Mouse (Mus musculus) lung, postnatal 0 days (tissue): ENCODE measurements at regions not wholly inside any gene's neighbourhood (a gene's known extent, or its start where the extent isn't known, plus 50 kb on each side); places are given as distances from the start of the nearest gene placed in this dataset.
A peak's percentile ranks its signal among the peaks of the same experiment; 100 is the strongest.
"Not testable (repeated sequence)": the region's sequence is repeated elsewhere in the genome, so short reads cannot be mapped to it uniquely, and the experiment has no call there.

Source experiments
- ATAC-seq: fragments of 200-750 bp; cut with Nextera tagmentation; 2 replicates; pipeline ENCODE4 v1.8.0; 2017; ENCODE audit warnings: moderate library complexity
- DNase-seq: peaks from one replicate; pipeline ENCODE4 v3.0.0-alpha.2; 2016; ENCODE audit warnings: low spot score
- H3K27ac ChIP-seq: fragments of 300-500 bp; sonication (generic); 2 replicates; pipeline ENCODE4 v1.5.1; 2014; ENCODE audit warnings: antibody characterized with exemption, mild to moderate bottlenecking, low read length, mixed read lengths
- H3K27me3 ChIP-seq: fragments of 300-500 bp; sonication (generic); replicated peaks from 2 replicates; pipeline ENCODE4 v1.6.1; 2014; ENCODE audit warnings: low read length, mixed read lengths; ENCODE audit not compliant: insufficient read depth
- H3K36me3 ChIP-seq: fragments of 300-500 bp; sonication (generic); 2 replicates; pipeline ENCODE4 v1.6.1; 2014; ENCODE audit warnings: low read length, mixed read lengths; ENCODE audit not compliant: insufficient read depth
- H3K4me1 ChIP-seq: fragments of 300-500 bp; sonication (generic); 2 replicates; pipeline ENCODE4 v1.6.1; 2014; ENCODE audit warnings: antibody characterized with exemption, low read depth, low read length, mixed read lengths; ENCODE audit not compliant: insufficient read depth
- H3K4me2 ChIP-seq: fragments of 300-500 bp; sonication (generic); replicated peaks from 2 replicates; pipeline ENCODE4 v1.6.1; 2014; ENCODE audit warnings: low read depth, mild to moderate bottlenecking, low read length, moderate library complexity, mixed read lengths
- H3K4me3 ChIP-seq: fragments of 300-500 bp; sonication (generic); 2 replicates; pipeline ENCODE4 v1.5.1; 2014; ENCODE audit warnings: low read depth, low read length
- H3K9ac ChIP-seq: fragments of 300-500 bp; sonication (generic); replicated peaks from 2 replicates; pipeline ENCODE4 v1.6.1; 2014; ENCODE audit warnings: low read depth, mild to moderate bottlenecking
- H3K9me3 ChIP-seq: fragments of 300-500 bp; sonication (generic); 2 replicates; pipeline ENCODE4 v1.6.1; 2016; ENCODE audit warnings: low read length, mixed read lengths
- CTCF ChIP-seq: IDR thresholded peaks from 2 replicates; pipeline ENCODE4 v1.5.1; 2016; ENCODE audit warnings: antibody characterized with exemption, mild to moderate bottlenecking
- EP300 ChIP-seq: IDR thresholded peaks from 2 replicates; pipeline ENCODE4 v1.6.1; 2016; ENCODE audit warnings: antibody characterized with exemption, mild to moderate bottlenecking, control low read depth
- WGBS: fragments of 180-500 bp; shearing (Covaris S2); extraction: QIAGEN DNeasy Blood & Tissue Kit; methylation state at CpG from one replicate; pipeline ENCODE4 v1.1.7; 2014; 5-methylcytosine and 5-hydroxymethylcytosine counted together

- WGBS = 52% methylated on average over 7 of the region's 7 CpGs
- H3K9me3 ChIP-seq = no peaks in the 10 kb centered on the region
- H3K36me3 ChIP-seq = no peaks in the 10 kb centered on the region
- no peak overlapping the region for H3K4me3 ChIP-seq
- TF ChIP-seq EP300 = no peak
- TF ChIP-seq CTCF = no peak
- H3K27me3 ChIP-seq = no peaks in the 10 kb centered on the region
- no peak overlapping the region for H3K9ac ChIP-seq
- DNase-seq = no peak
- no peaks in the 10 kb centered on the region for H3K4me1 ChIP-seq
- H3K4me2 ChIP-seq = no peak overlapping the region
- no peak overlapping the region for H3K27ac ChIP-seq
- no peak for ATAC-seq
Measured at GRCm38 (mm10) chr1:177501288-177501687, 59.1 kb downstream of the Zbtb18 start.

GRCm38 (mm10) chr1:177503946-177504345, 61.8 kb downstream of the Zbtb18 start:
- no peaks in the 10 kb centered on the region for H3K36me3 ChIP-seq
- 54% methylated on average over 1 of the region's 1 CpGs for WGBS
- H3K27me3 ChIP-seq = no peaks in the 10 kb centered on the region
- ATAC-seq = no peak
- H3K4me3 ChIP-seq = no peak overlapping the region
- H3K27ac ChIP-seq = no peak overlapping the region
- H3K4me2 ChIP-seq = no peak overlapping the region
- DNase-seq = no peak
- no peaks in the 10 kb centered on the region for H3K9me3 ChIP-seq
- no peak for TF ChIP-seq CTCF
- no peak for TF ChIP-seq EP300
- H3K4me1 ChIP-seq = no peaks in the 10 kb centered on the region
- H3K9ac ChIP-seq = no peak overlapping the region

GRCm38 (mm10) chr1:177504743-177505142, 62.6 kb downstream of the Zbtb18 start:
- H3K4me1 ChIP-seq = no peaks in the 10 kb centered on the region
- 91% methylated on average over 2 of the region's 2 CpGs for WGBS
- H3K9ac ChIP-seq = no peak overlapping the region
- H3K27me3 ChIP-seq = no peaks in the 10 kb centered on the region
- no peak overlapping the region for H3K4me3 ChIP-seq
- H3K4me2 ChIP-seq = no peak overlapping the region
- ATAC-seq (no peak), DNase-seq (no peak)
- H3K27ac ChIP-seq = no peak overlapping the region
- no peaks in the 10 kb centered on the region for H3K9me3 ChIP-seq
- TF ChIP-seq EP300 (no peak), CTCF (no peak)
- H3K36me3 ChIP-seq = no peaks in the 10 kb centered on the region

- ATAC-seq (peak; percentile 77), DNase-seq (peak; percentile 28)
- H3K36me3 ChIP-seq, H3K4me1 ChIP-seq, H3K27ac ChIP-seq, H3K4me3 ChIP-seq, H3K9me3 ChIP-seq, H3K27me3 ChIP-seq, H3K4me2 ChIP-seq, H3K9ac ChIP-seq: not testable (repeated sequence)
- 62% methylated on average over 4 of the region's 4 CpGs for WGBS
Measured at GRCm38 (mm10) chr1:177507398-177507797, 65.2 kb downstream of the Zbtb18 start.

GRCm38 (mm10) chr1:177509786-177510185, 67.6 kb downstream of the Zbtb18 start:
- no peak for TF ChIP-seq EP300
- no peak for TF ChIP-seq CTCF
- Histone ChIP-seq H3K9me3 (no peaks in the 10 kb centered on the region), H3K4me2 (no peak overlapping the region), H3K9ac (no peak overlapping the region), H3K4me3 (no peak overlapping the region), H3K4me1 (no peaks in the 10 kb centered on the region), H3K36me3 (no peaks in the 10 kb centered on the region), H3K27me3 (no peaks in the 10 kb centered on the region), H3K27ac (no peak overlapping the region)
- 78% methylated on average over 10 of the region's 10 CpGs for WGBS
- DNase-seq (no peak), ATAC-seq (no peak)

GRCm38 (mm10) chr1:177512116-177512515, 70.0 kb downstream of the Zbtb18 start:
- no peak overlapping the region for H3K4me3 ChIP-seq
- no peak for TF ChIP-seq CTCF
- no peak for TF ChIP-seq EP300
- H3K9me3 ChIP-seq = no peaks in the 10 kb centered on the region
- H3K9ac ChIP-seq = no peak overlapping the region
- no peak for ATAC-seq
- H3K27ac ChIP-seq = no peak overlapping the region
- no peaks in the 10 kb centered on the region for H3K36me3 ChIP-seq
- WGBS = 88% methylated on average over 2 of the region's 2 CpGs
- no peaks in the 10 kb centered on the region for H3K4me1 ChIP-seq
- no peaks in the 10 kb centered on the region for H3K27me3 ChIP-seq
- H3K4me2 ChIP-seq = no peak overlapping the region
- no peak for DNase-seq

GRCm38 (mm10) chr1:177517934-177518610, 75.9 kb downstream of the Zbtb18 start:
- no peak for ATAC-seq
- TF ChIP-seq EP300 (no peak), CTCF (no peak)
- no peak overlapping the region for H3K4me2 ChIP-seq
- H3K4me3 ChIP-seq = no peak overlapping the region
- H3K9me3 ChIP-seq = no peaks in the 10 kb centered on the region
- no peak overlapping the region for H3K27ac ChIP-seq
- DNase-seq = no peak
- H3K36me3 ChIP-seq = no peaks in the 10 kb centered on the region
- no peak overlapping the region for H3K9ac ChIP-seq
- 49% methylated on average over 18 of the region's 18 CpGs for WGBS
- no peaks in the 10 kb centered on the region for H3K27me3 ChIP-seq
- no peaks in the 10 kb centered on the region for H3K4me1 ChIP-seq
